Mouse (Mus musculus): ENCODE measurements at regions not wholly inside any gene's neighbourhood (a gene's known extent, or its start where the extent isn't known, plus 50 kb on each side); places are given as distances from the start of the nearest gene placed in this dataset.

GRCm38 (mm10) chr13:33721851-33722250 is 60.6 kb downstream of the Serpinb6d start:
- Histone ChIP-seq H3K36me3 (replicated peaks) (no peaks in the 10 kb centered on the region), H3K4me1 (ENCODE audit: insufficient read depth, low read depth, low read length) (no peaks in the 10 kb centered on the region), H3K27me3 (ENCODE audit: insufficient read depth, low read length) (no peaks in the 10 kb centered on the region), H3K4me3 (ENCODE audit: low read depth, low read length) (no peak overlapping the region), H3K9me3 (replicated peaks) (no peaks in the 10 kb centered on the region)
- DNase-seq (ENCODE audit: low spot score) (no peak), ATAC-seq (ENCODE audit: extremely low read depth, insufficient number of reproducible peaks, low FRiP score, poor library complexity, severe bottlenecking) (no peak)
- no peak for TF ChIP-seq GATA2 (IDR thresholded peaks at IDR 0.05; ENCODE audit: borderline replicate concordance, low read depth, low read length)
- TF ChIP-seq POLR2AphosphoS5 (IDR thresholded peaks at IDR 0.05; ENCODE audit: insufficient replicate concordance, low read depth, low read length) = no peak

- H3K4me1 ChIP-seq (ENCODE audit: insufficient read depth, low read depth, low read length) = peaks cover 18% of the 10 kb centered on the region
- no peaks in the 10 kb centered on the region for H3K27me3 ChIP-seq (ENCODE audit: insufficient read depth, low read length)
- TF ChIP-seq POLR2AphosphoS5 (IDR thresholded peaks at IDR 0.05; ENCODE audit: insufficient replicate concordance, low read depth, low read length) (no peak), TAL1 (conservative IDR thresholded peaks at IDR 0.05; ENCODE audit: low read depth, low read length) (no peak), GATA1 (IDR thresholded peaks at IDR 0.05; ENCODE audit: borderline replicate concordance, low read length) (no peak), CTCF (IDR thresholded peaks at IDR 0.05; ENCODE audit: low read depth, low read length) (no peak; the same call in 1 of the 2 replicates), GATA2 (IDR thresholded peaks at IDR 0.05; ENCODE audit: borderline replicate concordance, low read depth, low read length) (no peak)
- DNase-seq (ENCODE audit: low spot score) (peak; percentile 45), ATAC-seq (ENCODE audit: extremely low read depth, insufficient number of reproducible peaks, low FRiP score, poor library complexity, severe bottlenecking) (peak; percentile 86)
- H3K4me3 ChIP-seq (ENCODE audit: low read depth, low read length) = peak overlapping the region; percentile 62
- no peaks in the 10 kb centered on the region for H3K9me3 ChIP-seq (replicated peaks)
- no peaks in the 10 kb centered on the region for H3K36me3 ChIP-seq (replicated peaks)
Observed at GRCm38 (mm10) chr13:33762293-33763125, 80.7 kb downstream of the Serpinb6e start.

GRCm38 (mm10) chr13:33763295-33763916 is 79.8 kb downstream of the Serpinb6e start:
- TF ChIP-seq GATA1 (IDR thresholded peaks at IDR 0.05; ENCODE audit: borderline replicate concordance, low read length) = no peak
- no peak for TF ChIP-seq GATA2 (IDR thresholded peaks at IDR 0.05; ENCODE audit: borderline replicate concordance, low read depth, low read length)
- TF ChIP-seq POLR2AphosphoS5 (IDR thresholded peaks at IDR 0.05; ENCODE audit: insufficient replicate concordance, low read depth, low read length) = no peak
- TF ChIP-seq TAL1 (conservative IDR thresholded peaks at IDR 0.05; ENCODE audit: low read depth, low read length) = no peak
- no peak for TF ChIP-seq CTCF (IDR thresholded peaks at IDR 0.05; ENCODE audit: low read depth, low read length)
- Histone ChIP-seq H3K36me3 (replicated peaks) (no peaks in the 10 kb centered on the region), H3K4me1 (ENCODE audit: insufficient read depth, low read depth, low read length) (peaks cover 18% of the 10 kb centered on the region), H3K9me3 (replicated peaks) (no peaks in the 10 kb centered on the region), H3K4me3 (ENCODE audit: low read depth, low read length) (no peak overlapping the region), H3K27me3 (ENCODE audit: insufficient read depth, low read length) (no peaks in the 10 kb centered on the region)
- ATAC-seq (ENCODE audit: extremely low read depth, insufficient number of reproducible peaks, low FRiP score, poor library complexity, severe bottlenecking) = no peak
- DNase-seq (ENCODE audit: low spot score) = no peak
